Mouse (Mus musculus) embryonic fibroblast, embryonic 13.5 days (primary cell): Measurements from ENCODE around the gene Yipf2.

Source experiments
- CTCF ChIP-seq: IDR thresholded peaks from 2 replicates; pipeline ENCODE4 v1.5.1; 2011; ENCODE audit warnings: mild to moderate bottlenecking, control low read depth, low read length, moderate library complexity, borderline replicate concordance; ENCODE audit not compliant: insufficient read depth
- POLR2A ChIP-seq: IDR thresholded peaks from 2 replicates; pipeline ENCODE4 v1.6.1; 2011; ENCODE audit warnings: low read depth, mild to moderate bottlenecking, control low read depth, low read length, moderate library complexity

DNA sequence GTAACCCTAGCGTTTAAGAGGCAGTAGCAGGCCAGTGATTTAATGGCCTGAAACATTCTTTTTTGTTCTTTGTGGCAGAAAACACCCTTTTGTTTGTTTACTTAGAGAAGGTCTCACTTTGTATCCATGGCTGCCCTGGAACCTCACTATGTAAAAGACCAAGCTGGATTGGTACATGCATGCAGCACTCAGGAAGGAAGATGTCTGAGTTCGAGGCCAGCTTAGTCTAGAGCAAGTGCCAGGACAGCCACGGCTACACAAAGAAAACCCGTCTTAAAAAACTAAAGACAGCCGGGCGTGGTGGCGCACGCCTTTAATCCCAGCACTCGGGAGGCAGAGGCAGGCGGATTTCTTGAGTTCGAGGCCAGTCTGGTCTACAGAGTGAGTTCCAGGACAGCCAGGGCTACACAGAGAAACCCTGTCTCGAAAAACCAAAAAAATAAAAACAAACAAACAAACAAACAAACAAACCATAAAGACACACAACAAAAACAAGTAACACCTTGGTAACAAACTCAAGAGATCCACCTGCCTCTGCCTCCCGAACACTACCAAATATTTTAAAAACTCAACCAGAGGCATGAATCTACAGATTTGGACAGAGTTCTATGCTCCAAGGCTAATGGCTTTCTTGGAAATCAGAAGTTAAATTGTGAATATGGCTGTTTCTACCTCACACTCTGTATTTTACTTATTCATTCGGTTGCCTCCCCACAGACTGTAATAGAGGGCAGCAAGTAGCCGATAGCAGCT lies 22.4 kb upstream of the Yipf2 start:
- no peak for TF ChIP-seq CTCF
- TF ChIP-seq POLR2A, result no peak
